Mouse (Mus musculus): ENCODE results near the gene Copz2.

DNA sequence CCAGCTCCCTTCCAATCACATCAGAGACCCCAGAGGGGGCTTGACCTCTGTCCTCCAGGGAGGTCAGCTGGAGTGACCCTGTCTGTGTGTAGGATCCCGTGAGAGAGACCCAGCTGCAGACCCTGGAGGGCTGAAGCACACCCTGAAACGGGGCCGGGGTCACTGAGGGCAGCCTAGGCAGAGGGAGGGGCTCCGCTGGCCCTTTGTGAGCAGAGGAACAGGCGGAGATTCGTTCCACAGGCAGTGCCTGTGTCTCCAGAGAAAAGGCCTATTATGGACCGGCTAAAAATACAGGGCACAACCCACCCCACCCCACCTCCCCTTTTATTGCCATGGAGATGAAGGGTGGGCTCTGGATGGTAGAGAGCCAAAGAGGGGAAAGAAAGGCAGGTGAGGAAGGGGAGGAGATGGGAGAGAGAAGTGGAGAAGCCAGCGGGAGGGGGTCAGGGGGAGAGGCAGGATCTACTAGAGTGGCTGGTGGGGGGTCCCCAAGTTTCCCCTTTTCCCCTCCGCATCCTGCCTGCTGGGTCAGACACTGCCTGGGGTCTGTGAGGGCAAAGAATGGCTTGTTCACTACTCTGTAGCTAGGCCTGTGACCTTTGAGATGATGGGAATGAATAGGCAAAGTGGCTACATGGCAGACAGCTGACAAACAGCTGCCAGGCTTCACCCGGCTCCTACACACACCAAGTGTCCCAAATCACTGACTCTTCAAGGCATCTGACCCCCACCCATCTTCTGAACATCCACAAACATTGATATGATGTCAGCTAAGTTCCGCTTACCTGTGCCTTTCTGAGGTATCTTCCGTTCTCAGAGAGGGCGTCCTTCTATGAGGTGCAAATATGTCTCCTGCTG lies 50.0 kb downstream of the Copz2 start:
- TF ChIP-seq POLR2A (IDR thresholded peaks at IDR 0.05; ENCODE audit: insufficient read depth, low read depth, low read length) (no peak), CTCF (IDR thresholded peaks at IDR 0.05; ENCODE audit: insufficient read depth, low read depth, low read length) (no peak)

Data from olfactory bulb, adult 2 months (tissue).